Mouse (Mus musculus) liver, embryonic 14.5 days (tissue): ENCODE measurements around the gene Ptprn2. TPM values are rescaled to one million over a fixed set of nuclear protein-coding genes. Genes with fewer than 3 reads are reported as not detected.

Source experiments
- ATAC-seq: fragments of 200-750 bp; cut with Nextera tagmentation; 2 replicates; pipeline ENCODE4 v1.8.0; 2017; ENCODE audit warnings: moderate number of reproducible peaks, mild to moderate bottlenecking, moderate library complexity; ENCODE audit not compliant: insufficient read depth
- DNase-seq, 3 experiments: peaks; one replicate each; pipeline ENCODE4 v3.0.0-alpha.2; 2012 to 2013; ENCODE audit warnings: low read depth in 3 of 3, low spot score in 3 of 3
- H3K27ac ChIP-seq: fragments of 300-500 bp; sonication (generic); 2 replicates; pipeline ENCODE4 v1.5.1; 2014; ENCODE audit warnings: moderate library complexity, mild to moderate bottlenecking, control low read depth, inconsistent platforms
- H3K27me3 ChIP-seq: fragments of 300-500 bp; sonication (generic); 2 replicates; pipeline ENCODE4 v1.6.1; 2014; ENCODE audit warnings: mild to moderate bottlenecking, low read length, moderate library complexity; ENCODE audit not compliant: control insufficient read depth, insufficient read depth
- H3K36me3 ChIP-seq: fragments of 300-500 bp; sonication (generic); replicated peaks from 2 replicates; pipeline ENCODE4 v1.6.1; 2014; ENCODE audit warnings: low read depth; ENCODE audit not compliant: control insufficient read depth, insufficient read depth
- H3K4me1 ChIP-seq, 2 experiments: fragments of 200-500 bp in 1 of 2; fragments of 300-500 bp in 1 of 2; sonication (generic) in 1 of 2; replicated peaks; 2 replicates each; pipeline ENCODE4 v1.6.1; 2012 to 2014; ENCODE audit warnings: antibody characterized with exemption in 1 of 2, inconsistent platforms in 1 of 2, low read length in 1 of 2; ENCODE audit not compliant: control insufficient read depth in 2 of 2, insufficient read depth in 2 of 2
- H3K4me2 ChIP-seq: fragments of 300-500 bp; sonication (generic); 2 replicates; pipeline ENCODE4 v1.6.1; 2014; ENCODE audit warnings: low read depth, mild to moderate bottlenecking, control low read depth, moderate library complexity
- H3K4me3 ChIP-seq, 2 experiments: fragments of 200-500 bp in 1 of 2; fragments of 300-500 bp in 1 of 2; sonication (generic) in 1 of 2; 2 replicates each; pipeline ENCODE4 v1.5.1; 2012 to 2014; ENCODE audit warnings: low read depth in 2 of 2, low read length in 2 of 2, mild to moderate bottlenecking in 2 of 2, control low read depth in 1 of 2, inconsistent platforms in 1 of 2, moderate library complexity in 1 of 2; ENCODE audit not compliant: insufficient read depth in 1 of 2
- H3K9ac ChIP-seq: fragments of 300-500 bp; sonication (generic); replicated peaks from 2 replicates; pipeline ENCODE4 v1.6.1; 2014; ENCODE audit warnings: mild to moderate bottlenecking, control low read depth, moderate library complexity
- H3K9me3 ChIP-seq: fragments of 300-500 bp; sonication (generic); 2 replicates; pipeline ENCODE4 v1.6.1; 2016; ENCODE audit warnings: low read length, mixed read lengths; ENCODE audit not compliant: control insufficient read depth
- CTCF ChIP-seq: IDR thresholded peaks from 2 replicates; pipeline ENCODE4 v1.5.1; 2016; ENCODE audit warnings: antibody characterized with exemption, low read depth, control low read depth
- EP300 ChIP-seq: IDR thresholded peaks from 2 replicates; pipeline ENCODE4 v1.6.1; 2016; ENCODE audit warnings: antibody characterized with exemption, low read depth
- WGBS: fragments of 180-500 bp; shearing (Covaris S2); extraction: QIAGEN DNeasy Blood & Tissue Kit; methylation state at CpG from one replicate; pipeline ENCODE4 v1.1.7; 2014; ENCODE audit not compliant: insufficient replicate concordance; 5-methylcytosine and 5-hydroxymethylcytosine counted together
- polyA plus RNA-seq, 2 experiments: library from polyadenylated mRNA; depleted of rRNA in 1 of 2; stranded (reverse) in 1 of 2; unstranded in 1 of 2; fragments of >200 nt; fragmentation: Nextera tagmentation in 1 of 2; extraction: Ambion mirVana in 1 of 2; gene quantifications; 2 replicates each; pipeline versions ENCODE4 v1.2.1 to v1.2.3; 2012 to 2014

The Ptprn2 gene
- polyA plus RNA-seq, 2 experiments, result 0.04 TPM; not detected in 1

GRCm38 (mm10) chr12:117274576-117274975, 789.1 kb downstream of the Ptprn2 start:
- WGBS, result 60% methylated on average over 5 of the region's 5 CpGs
- Histone ChIP-seq H3K9me3 (no peaks in the 10 kb centered on the region), H3K9ac (no peak overlapping the region), H3K27me3 (no peaks in the 10 kb centered on the region), H3K36me3 (no peaks in the 10 kb centered on the region), H3K4me1 (no peaks in the 10 kb centered on the region), H3K4me3 (no peak overlapping the region), H3K27ac (no peak overlapping the region), H3K4me2 (no peak overlapping the region)
- no peak for TF ChIP-seq EP300
- TF ChIP-seq CTCF, result no peak
- no peak for ATAC-seq
- DNase-seq, result no peak

- no peak overlapping the region for H3K4me3 ChIP-seq
- no peaks in the 10 kb centered on the region for H3K27me3 ChIP-seq
- no peak overlapping the region for H3K4me2 ChIP-seq
- 56% methylated on average over 3 of the region's 3 CpGs for WGBS
- no peak for ATAC-seq
- no peak overlapping the region for H3K27ac ChIP-seq
- no peaks in the 10 kb centered on the region for H3K9me3 ChIP-seq
- H3K9ac ChIP-seq, result no peak overlapping the region
- TF ChIP-seq CTCF, result no peak
- TF ChIP-seq EP300, result no peak
- H3K36me3 ChIP-seq, result no peaks in the 10 kb centered on the region
- H3K4me1 ChIP-seq, result no peaks in the 10 kb centered on the region
- DNase-seq, result no peak
These were observed 795.3 kb downstream of the Ptprn2 start for GRCm38 (mm10) chr12:117280790-117281189.

- no peaks in the 10 kb centered on the region for H3K9me3 ChIP-seq
- H3K27ac ChIP-seq, result no peak overlapping the region
- H3K36me3 ChIP-seq, result no peaks in the 10 kb centered on the region
- no peaks in the 10 kb centered on the region for H3K4me1 ChIP-seq
- no peak for DNase-seq
- H3K27me3 ChIP-seq, result no peaks in the 10 kb centered on the region
- no peak overlapping the region for H3K4me3 ChIP-seq
- H3K9ac ChIP-seq, result no peak overlapping the region
- no peak for ATAC-seq
- TF ChIP-seq EP300 (no peak), CTCF (no peak)
- 46% methylated on average over 2 of the region's 2 CpGs for WGBS
- H3K4me2 ChIP-seq, result no peak overlapping the region
These were observed 797.1 kb downstream of the Ptprn2 start for GRCm38 (mm10) chr12:117282659-117283058.

- Histone ChIP-seq H3K9me3 (no peaks in the 10 kb centered on the region), H3K4me3 (no peak overlapping the region), H3K27me3 (no peaks in the 10 kb centered on the region), H3K36me3 (no peaks in the 10 kb centered on the region), H3K4me1 (no peaks in the 10 kb centered on the region), H3K9ac (no peak overlapping the region), H3K27ac (no peak overlapping the region), H3K4me2 (no peak overlapping the region)
- WGBS, result 72% methylated on average over 2 of the region's 2 CpGs
- DNase-seq (no peak), ATAC-seq (no peak)
- TF ChIP-seq EP300 (no peak), CTCF (no peak)
These were observed 801.9 kb downstream of the Ptprn2 start for GRCm38 (mm10) chr12:117287456-117287855.

- H3K9me3 ChIP-seq, result no peaks in the 10 kb centered on the region
- 52% methylated on average over 3 of the region's 3 CpGs for WGBS
These were observed 806.4 kb downstream of the Ptprn2 start for GRCm38 (mm10) chr12:117291943-117292342.

More at GRCm38 (mm10) chr12:117291943-117292342, 806.4 kb downstream of the Ptprn2 start:
- no peak overlapping the region for H3K9ac ChIP-seq
- no peaks in the 10 kb centered on the region for H3K36me3 ChIP-seq
- no peaks in the 10 kb centered on the region for H3K27me3 ChIP-seq
- DNase-seq (no peak), ATAC-seq (no peak)
- H3K4me2 ChIP-seq, result no peak overlapping the region
- no peak overlapping the region for H3K4me3 ChIP-seq
- H3K27ac ChIP-seq, result no peak overlapping the region
- no peak for TF ChIP-seq EP300
- no peak for TF ChIP-seq CTCF
- H3K4me1 ChIP-seq, result no peaks in the 10 kb centered on the region
